Mouse (Mus musculus) embryonic facial prominence, embryonic 15.5 days (tissue): ENCODE results near the gene Adap2. TPM values are rescaled to one million over a fixed set of nuclear protein-coding genes. Genes with fewer than 3 reads are reported as not detected.
"Not testable (repeated sequence)": the region's sequence is repeated elsewhere in the genome, so short reads cannot be mapped to it uniquely, and the experiment has no call there.

Experiments used
- ATAC-seq: fragments of 200-750 bp; cut with Nextera tagmentation; 2 replicates; pipeline ENCODE4 v1.8.0; 2017; ENCODE audit warnings: low read depth, moderate TSS enrichment; ENCODE audit not compliant: insufficient number of reproducible peaks, low FRiP score, low TSS enrichment
- H3K27ac ChIP-seq: fragments of 300-500 bp; sonication (generic); replicated peaks from 2 replicates; pipeline ENCODE4 v1.5.1; 2015; ENCODE audit warnings: mild to moderate bottlenecking, inconsistent platforms
- H3K27me3 ChIP-seq: fragments of 300-500 bp; sonication (generic); 2 replicates; pipeline ENCODE4 v1.6.1; 2015; ENCODE audit warnings: inconsistent platforms
- H3K36me3 ChIP-seq: fragments of 300-500 bp; sonication (generic); 2 replicates; pipeline ENCODE4 v1.6.1; 2015; ENCODE audit warnings: mild to moderate bottlenecking, inconsistent platforms
- H3K4me1 ChIP-seq: fragments of 300-500 bp; sonication (generic); 2 replicates; pipeline ENCODE4 v1.6.1; 2015; ENCODE audit warnings: inconsistent platforms
- H3K4me2 ChIP-seq: fragments of 300-500 bp; sonication (generic); replicated peaks from 2 replicates; pipeline ENCODE4 v1.6.1; 2015; ENCODE audit warnings: mild to moderate bottlenecking, inconsistent platforms
- H3K4me3 ChIP-seq: fragments of 300-500 bp; sonication (generic); replicated peaks from 2 replicates; pipeline ENCODE4 v1.5.1; 2015; ENCODE audit warnings: mild to moderate bottlenecking, inconsistent platforms
- H3K9ac ChIP-seq: fragments of 300-500 bp; sonication (generic); 2 replicates; pipeline ENCODE4 v1.6.1; 2015; ENCODE audit warnings: inconsistent platforms
- H3K9me3 ChIP-seq: fragments of 300-500 bp; sonication (generic); replicated peaks from 2 replicates; pipeline ENCODE4 v1.6.1; 2016; ENCODE audit warnings: inconsistent platforms
- WGBS: fragments of 180-500 bp; shearing (Covaris S2); methylation state at CpG from one replicate; pipeline ENCODE4 v1.1.7; 2015; 5-methylcytosine and 5-hydroxymethylcytosine counted together
- polyA plus RNA-seq: library from polyadenylated mRNA; unstranded; fragments of >200 nt; fragmentation: Nextera tagmentation; extraction: Ambion mirVana; gene quantifications from 2 replicates; pipeline ENCODE4 v1.2.1, GENCODE M21; 2015

Adap2 gene
- polyA plus RNA-seq, 1 experiment from 2014 or later: 3.0 TPM

DNA sequence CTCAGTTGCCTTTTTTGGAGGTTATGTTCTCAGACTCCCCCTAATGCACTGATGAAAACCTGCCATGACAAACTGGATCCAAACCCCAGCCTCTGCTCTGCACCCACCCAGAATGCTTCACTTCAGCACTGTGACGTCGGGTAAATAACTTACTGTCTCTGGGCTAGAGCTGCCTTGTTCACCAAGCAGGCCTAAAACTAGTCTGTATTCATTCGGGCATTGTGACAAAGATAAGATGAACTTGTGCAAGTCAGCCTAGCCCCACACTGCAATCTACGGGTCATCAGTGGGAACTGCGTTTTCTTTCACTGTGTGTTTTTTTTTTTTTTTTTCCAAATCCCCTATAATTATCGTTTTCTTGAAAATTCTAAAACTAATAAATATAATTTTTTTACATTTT lies 6.2 kb upstream of the Adap2 start:
- Histone ChIP-seq H3K27me3 (peaks cover 16% of the 10 kb centered on the region; the same call in 1 of the 2 replicates), H3K4me1 (peaks cover 5% of the 10 kb centered on the region), H3K4me3 (no peak overlapping the region), H3K9me3 (no peaks in the 10 kb centered on the region), H3K4me2 (no peak overlapping the region), H3K9ac (no peak overlapping the region), H3K36me3 (no peaks in the 10 kb centered on the region), H3K27ac (no peak overlapping the region)
- ATAC-seq: no peak
- 73% methylated on average over 6 of the region's 6 CpGs for WGBS

DNA sequence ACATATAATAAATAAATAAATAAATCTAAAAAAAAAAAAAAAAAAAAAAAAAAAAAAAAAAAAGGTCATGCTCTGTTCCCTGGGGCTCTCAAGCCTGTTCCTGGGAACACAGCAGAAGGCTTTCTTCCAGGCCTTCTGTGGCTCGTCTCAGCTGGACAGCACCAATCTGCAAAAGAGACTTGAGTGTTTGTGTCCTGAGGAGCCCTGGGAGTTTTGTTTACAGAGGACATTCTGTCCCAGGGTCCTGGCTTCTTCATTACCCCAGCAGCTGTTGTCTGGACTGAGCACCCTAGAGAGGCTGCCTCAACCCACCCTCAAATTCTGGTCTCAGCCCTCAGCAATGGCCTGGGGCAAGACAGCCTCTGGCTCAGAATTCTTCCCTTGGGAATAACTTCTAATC lies 5.6 kb upstream of the Adap2 start:
- 36% methylated on average over 1 of the region's 1 CpGs for WGBS
- H3K4me3 ChIP-seq: no peak overlapping the region
- H3K27ac ChIP-seq: no peak overlapping the region
- no peak overlapping the region for H3K4me2 ChIP-seq
- no peaks in the 10 kb centered on the region for H3K4me1 ChIP-seq
- ATAC-seq: no peak
- peaks cover 21% of the 10 kb centered on the region; the same call in 1 of the 2 replicates for H3K27me3 ChIP-seq
- no peak overlapping the region for H3K9ac ChIP-seq
- no peaks in the 10 kb centered on the region for H3K36me3 ChIP-seq
- no peaks in the 10 kb centered on the region for H3K9me3 ChIP-seq

DNA sequence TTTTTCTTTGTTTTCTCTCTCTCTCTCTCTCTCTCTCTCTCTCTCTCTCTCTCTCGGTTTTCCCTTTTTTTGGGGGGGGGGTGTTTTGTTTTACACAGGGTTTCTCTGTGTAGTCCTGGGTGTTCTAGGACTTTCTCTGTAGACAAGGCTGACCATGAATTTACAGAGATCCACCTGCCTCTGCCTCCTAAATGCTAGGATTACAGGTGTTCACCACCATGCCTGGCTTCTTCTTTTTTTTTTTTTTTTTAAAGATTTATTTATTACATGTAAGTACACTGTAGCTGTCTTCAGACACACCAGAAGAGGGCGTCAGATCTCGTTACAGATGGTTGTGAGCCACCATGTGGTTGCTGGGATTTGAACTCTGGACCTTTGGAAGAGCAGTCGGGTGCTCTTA lies 4.9 kb upstream of the Adap2 start:
- WGBS: 74% methylated on average over 2 of the region's 4 CpGs
- not testable (repeated sequence) for H3K4me2 ChIP-seq, ATAC-seq, H3K27ac ChIP-seq, H3K36me3 ChIP-seq, H3K9ac ChIP-seq, H3K4me1 ChIP-seq, H3K4me3 ChIP-seq, H3K9me3 ChIP-seq
- peaks cover 28% of the 10 kb centered on the region for H3K27me3 ChIP-seq

DNA sequence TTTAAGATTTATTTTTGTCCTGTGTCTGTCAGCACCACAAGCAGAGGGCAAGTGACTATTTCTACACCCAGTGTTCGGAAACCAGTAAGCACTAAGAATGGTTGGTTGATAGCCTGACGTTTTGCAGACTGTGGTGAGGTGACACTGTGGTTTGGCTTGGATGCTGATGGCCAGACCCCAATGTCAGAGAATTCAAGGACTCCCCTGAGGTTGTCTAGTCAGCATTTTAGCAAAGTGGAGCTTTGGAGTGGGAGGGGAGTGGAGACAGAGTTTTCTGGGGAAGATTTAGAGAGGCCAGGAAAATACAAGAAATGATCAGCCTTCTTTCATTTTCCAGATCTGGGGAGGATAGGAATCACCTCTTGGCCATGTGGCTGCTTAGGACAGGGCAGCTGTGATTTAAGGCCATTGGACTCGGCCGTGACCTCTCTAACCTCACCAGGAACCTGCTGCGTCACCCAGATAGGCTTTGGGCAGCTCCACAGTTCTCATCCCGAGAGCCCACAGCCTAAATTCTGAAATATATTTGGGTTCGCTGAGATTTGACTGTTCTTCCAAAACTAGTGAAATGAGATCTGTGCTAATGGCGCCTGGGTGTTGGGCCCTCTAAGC lies 4.4 kb upstream of the Adap2 start:
- WGBS: 80% methylated on average over 8 of the region's 8 CpGs
- Histone ChIP-seq H3K9me3 (no peaks in the 10 kb centered on the region), H3K27me3 (peaks cover 33% of the 10 kb centered on the region), H3K4me1 (peaks cover 7% of the 10 kb centered on the region), H3K36me3 (no peaks in the 10 kb centered on the region), H3K4me2 (no peak overlapping the region), H3K9ac (no peak overlapping the region), H3K4me3 (no peak overlapping the region), H3K27ac (no peak overlapping the region)
- no peak for ATAC-seq

DNA sequence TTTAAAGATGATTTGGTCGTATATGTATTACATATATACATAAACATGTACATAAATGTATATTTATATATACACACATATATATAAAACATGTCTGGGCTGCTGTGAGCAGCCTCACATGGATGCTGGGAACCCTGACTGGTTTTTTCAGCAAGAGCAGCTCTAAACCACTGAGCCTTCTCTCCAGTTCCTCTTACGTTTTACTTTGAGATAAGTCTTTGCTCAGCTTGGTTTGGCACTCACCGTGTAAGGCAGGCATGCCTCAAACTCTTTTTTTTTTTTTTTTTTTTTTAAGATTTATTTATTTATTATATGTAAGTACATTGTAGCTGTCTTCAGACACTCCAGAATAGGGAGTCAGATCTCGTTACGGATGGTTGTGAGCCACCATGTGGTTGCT lies 3.3 kb upstream of the Adap2 start:
- ATAC-seq: no peak
- no peak overlapping the region for H3K27ac ChIP-seq

DNA sequence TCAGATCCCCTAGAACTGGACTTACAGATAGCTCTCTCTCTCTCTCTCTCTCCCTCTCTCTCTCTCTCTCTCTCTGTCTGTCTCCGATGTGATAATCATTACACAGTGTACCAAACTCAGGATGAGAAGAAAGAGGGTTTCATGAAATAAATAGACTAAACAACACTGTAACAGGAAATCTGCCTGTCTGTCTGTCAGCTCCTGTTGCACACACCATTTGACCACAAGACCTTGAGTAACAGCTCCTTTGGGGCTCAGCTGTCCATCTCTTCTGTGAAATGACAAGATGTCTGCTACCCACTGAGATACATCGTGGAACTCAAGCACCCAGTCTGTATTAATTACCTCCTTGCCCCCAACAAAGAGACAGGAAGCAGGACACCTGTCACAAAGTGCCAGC lies 2.4 kb upstream of the Adap2 start:
- no peaks in the 10 kb centered on the region for H3K36me3 ChIP-seq

More for the DNA sequence above, 3.3 kb upstream of the Adap2 start:
- Histone ChIP-seq H3K9me3 (no peaks in the 10 kb centered on the region), H3K36me3 (no peaks in the 10 kb centered on the region), H3K4me3 (no peak overlapping the region), H3K9ac (no peak overlapping the region), H3K4me2 (no peak overlapping the region), H3K4me1 (peaks cover 8% of the 10 kb centered on the region), H3K27me3 (peaks cover 44% of the 10 kb centered on the region)
- WGBS: 70% methylated on average over 5 of the region's 5 CpGs

DNA sequence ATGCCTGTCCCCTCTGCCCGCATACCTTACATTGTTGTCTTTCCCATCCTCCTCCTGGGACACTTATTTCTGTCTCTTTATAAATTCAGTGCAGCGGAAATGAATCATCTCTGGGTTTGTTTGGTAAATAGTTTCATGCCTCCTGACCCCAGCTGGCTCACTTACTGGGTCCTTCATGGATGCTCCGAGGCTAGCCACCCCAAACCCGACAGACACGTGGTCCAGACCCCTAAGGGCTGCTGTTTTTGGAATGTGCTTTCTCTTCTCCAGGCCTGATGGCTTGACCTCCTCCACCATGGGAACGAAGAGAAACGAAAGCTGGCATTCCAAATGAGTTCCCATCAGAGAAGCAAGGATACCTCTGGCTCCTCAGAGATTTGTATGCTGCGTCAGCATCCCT lies 1.5 kb upstream of the Adap2 start:
- WGBS: 70% methylated on average over 8 of the region's 8 CpGs
- Histone ChIP-seq H3K4me1 (peaks cover 8% of the 10 kb centered on the region), H3K36me3 (no peaks in the 10 kb centered on the region), H3K27me3 (peaks cover 55% of the 10 kb centered on the region), H3K4me2 (no peak overlapping the region), H3K27ac (no peak overlapping the region), H3K9ac (no peak overlapping the region), H3K4me3 (no peak overlapping the region), H3K9me3 (no peaks in the 10 kb centered on the region)
- no peak for ATAC-seq

More for the DNA sequence above, 2.4 kb upstream of the Adap2 start:
- Histone ChIP-seq H3K27me3 (peaks cover 52% of the 10 kb centered on the region), H3K4me3 (no peak overlapping the region), H3K4me2 (no peak overlapping the region), H3K4me1 (peaks cover 8% of the 10 kb centered on the region), H3K9ac (no peak overlapping the region), H3K27ac (no peak overlapping the region), H3K9me3 (no peaks in the 10 kb centered on the region)
- ATAC-seq: no peak
- WGBS: 53% methylated on average over 2 of the region's 2 CpGs

DNA sequence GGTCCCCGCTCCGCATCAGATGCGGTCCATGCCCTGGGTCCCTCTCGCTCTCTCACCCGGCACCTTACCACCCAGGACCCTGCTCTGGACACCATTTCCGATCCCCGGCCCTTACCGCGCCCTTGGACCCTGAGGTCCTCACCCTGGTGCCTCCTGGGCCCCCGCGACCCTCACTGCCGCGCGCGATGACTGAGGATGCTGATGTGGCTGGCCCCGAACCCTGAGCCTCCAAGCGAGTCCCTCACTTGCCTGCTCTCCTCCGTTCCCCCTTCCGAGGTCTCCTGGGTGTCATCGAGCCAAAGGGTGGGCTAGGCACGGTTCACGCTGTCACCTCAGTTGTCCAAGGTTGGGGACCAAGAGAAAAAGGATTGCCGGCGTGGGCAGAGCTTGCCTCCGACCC lies 596 bp downstream of the Adap2 start:
- peak overlapping the region; percentile 83 for H3K4me2 ChIP-seq
- 0 out of 2 replicates have a peak overlapping the region, but pooled peaks have one; percentile 9 for H3K9ac ChIP-seq
- H3K4me3 ChIP-seq: peak overlapping the region; percentile 54
- H3K27me3 ChIP-seq: peaks cover 55% of the 10 kb centered on the region
- WGBS: 31% methylated on average over 25 of the region's 25 CpGs
- no peak overlapping the region for H3K27ac ChIP-seq
- no peaks in the 10 kb centered on the region for H3K36me3 ChIP-seq
- no peak for ATAC-seq
- no peaks in the 10 kb centered on the region for H3K9me3 ChIP-seq
- H3K4me1 ChIP-seq: peaks cover 8% of the 10 kb centered on the region

DNA sequence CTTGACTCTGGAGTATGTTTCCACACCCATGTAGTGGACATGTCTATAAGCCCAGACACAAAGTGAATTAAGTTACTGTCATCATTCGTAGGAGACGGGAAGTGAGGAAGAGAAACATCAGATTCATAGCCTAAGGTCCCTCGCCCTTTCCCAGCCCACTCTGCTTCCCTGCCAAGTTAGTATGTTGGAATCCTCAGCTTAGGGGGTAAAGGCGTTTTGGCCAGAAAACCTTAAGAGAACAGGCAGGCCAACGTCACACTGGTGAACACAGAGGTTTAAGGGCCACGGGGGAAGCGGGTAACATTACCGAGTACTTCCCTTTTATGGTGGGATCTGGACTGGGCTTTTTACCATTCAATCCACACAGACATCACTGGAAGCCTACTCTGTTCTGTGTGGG lies 1.6 kb downstream of the Adap2 start:
- no peak for ATAC-seq
- no peak overlapping the region for H3K4me3 ChIP-seq
- H3K27me3 ChIP-seq: peaks cover 52% of the 10 kb centered on the region
- H3K9ac ChIP-seq: no peak overlapping the region
- no peak overlapping the region for H3K4me2 ChIP-seq
- H3K27ac ChIP-seq: no peak overlapping the region
- no peaks in the 10 kb centered on the region for H3K36me3 ChIP-seq
- WGBS: 86% methylated on average over 8 of the region's 8 CpGs
- H3K9me3 ChIP-seq: no peaks in the 10 kb centered on the region
- peaks cover 8% of the 10 kb centered on the region for H3K4me1 ChIP-seq

DNA sequence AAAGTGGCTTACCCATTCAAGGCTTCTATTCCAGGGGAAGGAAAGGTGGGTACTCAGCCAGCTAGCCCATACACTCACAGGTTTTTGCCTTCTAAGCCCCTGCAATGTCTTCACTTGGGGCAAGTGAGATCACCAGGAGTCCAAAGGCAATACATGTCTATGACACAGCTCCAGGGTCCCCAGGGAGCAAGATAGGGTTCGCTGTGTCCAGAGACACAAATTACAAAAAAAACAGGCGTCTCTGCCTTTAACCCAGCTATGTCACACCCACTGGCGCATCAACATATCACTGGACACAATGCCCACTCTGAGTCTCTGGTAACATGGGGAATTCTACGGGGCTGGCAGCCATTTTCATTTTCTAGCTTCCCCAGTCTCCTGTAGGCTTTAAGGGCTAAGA lies 2.1 kb downstream of the Adap2 start:
- H3K9me3 ChIP-seq: no peaks in the 10 kb centered on the region
- H3K4me3 ChIP-seq: no peak overlapping the region
- H3K27ac ChIP-seq: no peak overlapping the region
- H3K4me2 ChIP-seq: no peak overlapping the region
- no peak for ATAC-seq
- no peak overlapping the region for H3K9ac ChIP-seq
- no peaks in the 10 kb centered on the region for H3K36me3 ChIP-seq
- peaks cover 8% of the 10 kb centered on the region for H3K4me1 ChIP-seq
- 81% methylated on average over 4 of the region's 4 CpGs for WGBS
- peaks cover 52% of the 10 kb centered on the region for H3K27me3 ChIP-seq

DNA sequence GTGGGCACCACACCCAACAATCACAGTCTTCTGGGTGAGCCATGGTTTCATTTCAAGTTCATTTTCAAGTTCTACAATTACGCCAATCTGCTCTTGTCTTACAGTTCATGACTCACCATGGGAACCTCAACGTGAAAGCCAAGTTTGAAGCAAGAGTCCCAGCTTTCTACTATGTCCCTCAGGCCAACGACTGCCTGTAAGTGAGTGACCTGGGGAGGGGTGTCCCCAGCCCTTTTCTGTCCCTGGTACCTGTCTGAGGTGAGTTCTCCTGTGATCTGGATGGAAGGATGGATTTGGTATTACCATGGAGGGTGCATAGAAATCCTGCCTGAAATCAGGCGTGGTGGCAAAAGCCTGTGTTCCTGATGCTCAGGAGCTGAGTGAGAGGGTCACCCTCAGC lies 2.9 kb downstream of the Adap2 start:
- H3K4me3 ChIP-seq: no peak overlapping the region
- WGBS: 79% methylated on average over 4 of the region's 4 CpGs
- ATAC-seq: no peak
- H3K27ac ChIP-seq: no peak overlapping the region
- H3K9ac ChIP-seq: no peak overlapping the region
- no peak overlapping the region for H3K4me2 ChIP-seq
- peaks cover 49% of the 10 kb centered on the region for H3K27me3 ChIP-seq
- H3K9me3 ChIP-seq: no peaks in the 10 kb centered on the region
- peaks cover 8% of the 10 kb centered on the region for H3K4me1 ChIP-seq
- no peaks in the 10 kb centered on the region for H3K36me3 ChIP-seq

DNA sequence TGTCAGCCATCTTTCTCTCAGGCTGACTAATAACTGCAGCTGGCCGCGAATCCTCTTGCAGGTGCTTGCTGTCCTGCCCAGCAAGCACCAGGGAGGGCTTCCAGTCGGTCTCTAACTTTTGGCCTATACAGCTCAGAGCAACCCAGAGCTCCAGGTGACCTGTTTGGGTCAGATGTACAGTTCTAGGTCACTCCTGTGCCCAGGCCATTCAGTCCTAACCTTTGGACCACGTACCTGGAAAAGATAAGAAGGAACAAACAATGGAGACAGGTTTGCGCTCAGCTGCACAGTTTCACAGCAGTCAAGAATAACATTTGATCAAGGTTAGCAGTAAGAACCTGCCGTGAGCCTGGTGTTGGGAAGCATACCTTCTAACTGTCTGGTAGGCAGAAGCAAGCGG lies 5.1 kb downstream of the Adap2 start:
- ATAC-seq: no peak

More for the DNA sequence above, 5.1 kb downstream of the Adap2 start:
- no peak overlapping the region for H3K27ac ChIP-seq
- no peak overlapping the region for H3K9ac ChIP-seq
- H3K9me3 ChIP-seq: no peaks in the 10 kb centered on the region
- 81% methylated on average over 7 of the region's 7 CpGs for WGBS
- H3K27me3 ChIP-seq: peaks cover 27% of the 10 kb centered on the region
- no peak overlapping the region for H3K4me2 ChIP-seq
- H3K36me3 ChIP-seq: no peaks in the 10 kb centered on the region
- peaks cover 6% of the 10 kb centered on the region for H3K4me1 ChIP-seq
- H3K4me3 ChIP-seq: no peak overlapping the region
